Mouse (Mus musculus) intestine, postnatal 0 days (tissue): Measurements from ENCODE around the gene Tmem63a. TPM values are rescaled to one million over a fixed set of nuclear protein-coding genes. Genes with fewer than 3 reads are reported as not detected.

ENCODE experiments used
- ATAC-seq: fragments of 200-750 bp; cut with Nextera tagmentation; 2 replicates; pipeline ENCODE4 v1.8.0; 2017; ENCODE audit warnings: mild to moderate bottlenecking, moderate TSS enrichment, moderate library complexity
- H3K27ac ChIP-seq: fragments of 300-500 bp; sonication (generic); 2 replicates; pipeline ENCODE4 v1.5.1; 2014; ENCODE audit warnings: mild to moderate bottlenecking, low read depth, low read length, moderate library complexity
- H3K27me3 ChIP-seq: fragments of 300-500 bp; sonication (generic); replicated peaks from 2 replicates; pipeline ENCODE4 v1.6.1; 2014; ENCODE audit warnings: low read length, mixed read lengths; ENCODE audit not compliant: control insufficient read depth, insufficient read depth
- H3K36me3 ChIP-seq: fragments of 300-500 bp; sonication (generic); 2 replicates; pipeline ENCODE4 v1.6.1; 2014; ENCODE audit warnings: mild to moderate bottlenecking, moderate library complexity; ENCODE audit not compliant: control insufficient read depth, insufficient read depth
- H3K4me1 ChIP-seq: fragments of 300-500 bp; sonication (generic); replicated peaks from 2 replicates; pipeline ENCODE4 v1.6.1; 2014; ENCODE audit warnings: antibody characterized with exemption, low read length, mixed read lengths; ENCODE audit not compliant: control insufficient read depth, insufficient read depth
- H3K4me2 ChIP-seq: fragments of 300-500 bp; sonication (generic); replicated peaks from 2 replicates; pipeline ENCODE4 v1.6.1; 2014; ENCODE audit warnings: low read depth, mild to moderate bottlenecking, moderate library complexity
- H3K4me3 ChIP-seq: fragments of 300-500 bp; sonication (generic); 2 replicates; pipeline ENCODE4 v1.5.1; 2014; ENCODE audit warnings: low read depth, low read length
- H3K9ac ChIP-seq: fragments of 300-500 bp; sonication (generic); 2 replicates; pipeline ENCODE4 v1.6.1; 2014; ENCODE audit warnings: mild to moderate bottlenecking, low read depth, low read length
- H3K9me3 ChIP-seq: fragments of 300-500 bp; sonication (generic); 2 replicates; pipeline ENCODE4 v1.6.1; 2016; ENCODE audit warnings: mixed run types; ENCODE audit not compliant: control insufficient read depth
- CTCF ChIP-seq: sonication (generic); IDR thresholded peaks from 2 replicates; pipeline ENCODE4 v1.5.1; 2016; ENCODE audit warnings: low read depth, mild to moderate bottlenecking, control low read depth, antibody characterized with exemption, moderate library complexity
- WGBS: fragments of 180-500 bp; shearing (Covaris S2); extraction: QIAGEN DNeasy Blood & Tissue Kit; methylation state at CpG from one replicate; pipeline ENCODE4 v1.1.7; 2014; 5-methylcytosine and 5-hydroxymethylcytosine counted together
- polyA plus RNA-seq: library from polyadenylated mRNA; unstranded; fragments of >200 nt; fragmentation: Nextera tagmentation; extraction: Ambion mirVana; gene quantifications from 2 replicates; pipeline ENCODE4 v1.2.1, GENCODE M21; 2015

The Tmem63a gene
- polyA plus RNA-seq, 1 experiment from 2014 or later, result 9.5 TPM

DNA sequence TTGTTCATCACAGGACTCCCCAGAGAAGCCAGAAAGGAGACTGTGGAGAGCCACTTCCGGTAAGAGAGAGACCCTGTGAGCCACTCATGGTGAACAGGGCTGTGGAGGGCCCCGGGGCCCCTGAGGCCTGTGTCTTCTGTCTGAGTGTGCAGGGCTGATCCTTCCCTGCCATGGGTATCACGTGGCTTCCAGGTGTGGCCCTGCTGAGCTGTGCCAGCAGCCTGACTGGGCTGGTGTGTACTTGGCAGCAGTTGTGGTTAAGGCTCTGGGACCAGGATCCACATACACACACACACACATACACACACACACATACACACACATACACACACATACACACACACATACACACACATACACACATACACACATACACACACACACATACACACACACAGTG, 15.8 kb downstream of the Tmem63a start:
- H3K4me1 ChIP-seq, result no peaks in the 10 kb centered on the region
- no peak overlapping the region for H3K27ac ChIP-seq
- H3K36me3 ChIP-seq, result peaks cover 83% of the 10 kb centered on the region
- no peak overlapping the region for H3K9ac ChIP-seq
- 81% methylated on average over 3 of the region's 3 CpGs for WGBS
- no peaks in the 10 kb centered on the region for H3K27me3 ChIP-seq
- H3K9me3 ChIP-seq, result no peaks in the 10 kb centered on the region
- no peak overlapping the region for H3K4me3 ChIP-seq
- no peak for TF ChIP-seq CTCF
- ATAC-seq, result 0 out of 2 replicates have a peak, but pooled peaks have one; percentile 13
- no peak overlapping the region for H3K4me2 ChIP-seq

DNA sequence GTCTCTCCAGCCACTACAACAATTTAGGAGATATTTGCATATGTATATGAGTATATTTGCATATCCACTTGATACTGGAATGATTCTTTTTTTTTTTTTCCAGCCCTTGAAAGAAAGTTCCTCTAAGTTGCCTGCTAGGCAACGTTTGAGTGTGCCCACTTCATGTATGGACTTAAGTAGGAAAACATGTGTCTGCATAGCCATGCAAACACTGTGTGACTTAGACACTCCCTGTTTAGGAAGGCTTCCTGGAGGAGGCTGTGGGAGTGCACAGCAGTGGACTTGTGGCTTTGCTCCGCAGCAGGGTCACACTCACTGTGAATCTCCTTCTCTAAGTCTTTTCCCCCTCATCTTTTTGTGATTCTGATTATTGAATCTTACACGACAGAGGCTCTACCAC, 16.7 kb downstream of the Tmem63a start:
- no peak overlapping the region for H3K27ac ChIP-seq
- no peaks in the 10 kb centered on the region for H3K4me1 ChIP-seq
- no peak overlapping the region for H3K9ac ChIP-seq
- no peak overlapping the region for H3K4me2 ChIP-seq
- WGBS, result 69% methylated on average over 3 of the region's 3 CpGs
- H3K36me3 ChIP-seq, result peaks cover 82% of the 10 kb centered on the region
- H3K4me3 ChIP-seq, result no peak overlapping the region
- ATAC-seq, result no peak
- H3K9me3 ChIP-seq, result no peaks in the 10 kb centered on the region
- no peak for TF ChIP-seq CTCF
- H3K27me3 ChIP-seq, result no peaks in the 10 kb centered on the region

GRCm38 (mm10) chr1:180965786-180966185, 23.6 kb downstream of the Tmem63a start:
- Histone ChIP-seq H3K4me2 (no peak overlapping the region), H3K9ac (no peak overlapping the region), H3K27me3 (no peaks in the 10 kb centered on the region), H3K9me3 (no peaks in the 10 kb centered on the region), H3K36me3 (peaks cover 71% of the 10 kb centered on the region), H3K27ac (no peak overlapping the region), H3K4me1 (no peaks in the 10 kb centered on the region), H3K4me3 (no peak overlapping the region)
- WGBS, result 80% methylated on average over 3 of the region's 3 CpGs
- no peak for TF ChIP-seq CTCF
- no peak for ATAC-seq

GRCm38 (mm10) chr1:180966542-180966941, 24.4 kb downstream of the Tmem63a start:
- Histone ChIP-seq H3K27me3 (no peaks in the 10 kb centered on the region), H3K9me3 (no peaks in the 10 kb centered on the region), H3K4me2 (no peak overlapping the region), H3K36me3 (peaks cover 68% of the 10 kb centered on the region), H3K9ac (no peak overlapping the region), H3K4me1 (no peaks in the 10 kb centered on the region), H3K27ac (no peak overlapping the region), H3K4me3 (no peak overlapping the region)
- ATAC-seq, result 0 out of 2 replicates have a peak, but pooled peaks have one; percentile 8
- no peak for TF ChIP-seq CTCF
- 65% methylated on average over 3 of the region's 3 CpGs for whole genome bisulfite sequencing

DNA sequence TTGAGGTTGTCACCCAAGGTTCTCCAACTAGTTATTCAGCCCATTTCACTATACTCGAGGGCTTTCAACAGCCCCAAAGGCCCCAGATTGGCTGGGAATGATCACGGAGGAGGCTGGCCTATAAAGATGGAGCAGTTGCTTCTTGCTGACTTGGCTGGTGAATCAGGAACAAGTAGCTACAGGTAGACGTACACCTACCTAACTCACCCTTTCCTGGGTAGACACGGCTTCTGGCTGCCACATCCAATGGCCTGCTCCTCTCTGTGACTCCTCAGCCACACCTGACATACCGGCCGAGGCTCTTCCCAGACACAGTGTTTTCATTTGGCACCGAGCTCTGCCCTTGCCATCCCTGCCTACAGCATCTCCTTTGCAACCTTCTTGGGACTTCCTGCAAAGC, 25.1 kb downstream of the Tmem63a start:
- WGBS, result 77% methylated on average over 7 of the region's 7 CpGs
- ATAC-seq, result no peak
- H3K36me3 ChIP-seq, result peaks cover 68% of the 10 kb centered on the region

GRCm38 (mm10) chr1:180972941-180973340, 30.8 kb downstream of the Tmem63a start:
- no peak overlapping the region for H3K4me2 ChIP-seq
- H3K9me3 ChIP-seq, result no peaks in the 10 kb centered on the region
- no peaks in the 10 kb centered on the region for H3K27me3 ChIP-seq
- TF ChIP-seq CTCF, result no peak
- ATAC-seq, result no peak
- peaks cover 44% of the 10 kb centered on the region; the same call in 1 of the 2 replicates for H3K36me3 ChIP-seq
- WGBS, result 93% methylated on average over 9 of the region's 11 CpGs
- H3K27ac ChIP-seq, result no peak overlapping the region
- H3K4me1 ChIP-seq, result no peaks in the 10 kb centered on the region
- H3K9ac ChIP-seq, result no peak overlapping the region
- no peak overlapping the region for H3K4me3 ChIP-seq

More for the DNA sequence above, 25.1 kb downstream of the Tmem63a start:
- Histone ChIP-seq H3K27me3 (no peaks in the 10 kb centered on the region), H3K9me3 (no peaks in the 10 kb centered on the region), H3K4me1 (no peaks in the 10 kb centered on the region), H3K9ac (no peak overlapping the region), H3K4me3 (no peak overlapping the region), H3K27ac (no peak overlapping the region), H3K4me2 (no peak overlapping the region)
- no peak for TF ChIP-seq CTCF

GRCm38 (mm10) chr1:180974126-180974746, 32.1 kb downstream of the Tmem63a start:
- Histone ChIP-seq H3K4me1 (no peaks in the 10 kb centered on the region), H3K36me3 (peaks cover 33% of the 10 kb centered on the region; the same call in 1 of the 2 replicates), H3K4me3 (no peak overlapping the region), H3K9ac (no peak overlapping the region), H3K27me3 (no peaks in the 10 kb centered on the region), H3K9me3 (no peaks in the 10 kb centered on the region), H3K27ac (no peak overlapping the region), H3K4me2 (no peak overlapping the region)
- ATAC-seq, result peak; percentile 25; the same call in 1 of the 2 replicates
- peak; percentile 91 for TF ChIP-seq CTCF
- 65% methylated on average over 14 of the region's 14 CpGs for WGBS
